Mouse (Mus musculus) embryonic facial prominence, embryonic 12.5 days (tissue): ENCODE data around the gene Prom2. TPM values are rescaled to one million over a fixed set of nuclear protein-coding genes. Genes with fewer than 3 reads are reported as not detected.

Experiments used
- ATAC-seq: fragments of 200-750 bp; cut with Nextera tagmentation; 2 replicates; pipeline ENCODE4 v1.8.0; 2017; ENCODE audit not compliant: insufficient number of reproducible peaks, insufficient read depth, low FRiP score, low TSS enrichment
- H3K27ac ChIP-seq: fragments of 300-500 bp; sonication (generic); 2 replicates; pipeline ENCODE4 v1.5.1; 2016; ENCODE audit warnings: mild to moderate bottlenecking
- H3K27me3 ChIP-seq: fragments of 300-500 bp; sonication (generic); 2 replicates; pipeline ENCODE4 v1.6.1; 2016; ENCODE audit warnings: mild to moderate bottlenecking, moderate library complexity
- H3K36me3 ChIP-seq: fragments of 300-500 bp; sonication (generic); 2 replicates; pipeline ENCODE4 v1.6.1; 2016; ENCODE audit warnings: mild to moderate bottlenecking
- H3K4me1 ChIP-seq: fragments of 300-500 bp; sonication (generic); 2 replicates; pipeline ENCODE4 v1.6.1; 2016
- H3K4me2 ChIP-seq: fragments of 300-500 bp; sonication (generic); replicated peaks from 2 replicates; pipeline ENCODE4 v1.6.1; 2016; ENCODE audit warnings: mild to moderate bottlenecking, moderate library complexity
- H3K4me3 ChIP-seq: fragments of 300-500 bp; sonication (generic); 2 replicates; pipeline ENCODE4 v1.5.1; 2016; ENCODE audit warnings: mild to moderate bottlenecking
- H3K9ac ChIP-seq: fragments of 300-500 bp; sonication (generic); 2 replicates; pipeline ENCODE4 v1.6.1; 2016; ENCODE audit warnings: mild to moderate bottlenecking, moderate library complexity
- H3K9me3 ChIP-seq: fragments of 300-500 bp; sonication (generic); 2 replicates; pipeline ENCODE4 v1.6.1; 2016; ENCODE audit warnings: mild to moderate bottlenecking, moderate library complexity
- WGBS: fragments of 180-500 bp; shearing (Covaris S2); methylation state at CpG from one replicate; pipeline ENCODE4 v1.1.7; 2016; 5-methylcytosine and 5-hydroxymethylcytosine counted together
- polyA plus RNA-seq: library from polyadenylated mRNA; unstranded; fragments of >200 nt; fragmentation: Nextera tagmentation; extraction: Ambion mirVana; gene quantifications from 2 replicates; pipeline ENCODE4 v1.2.1, GENCODE M21; 2016

The Prom2 gene
- polyA plus RNA-seq, 1 experiment from 2014 or later: 1.8 TPM

DNA sequence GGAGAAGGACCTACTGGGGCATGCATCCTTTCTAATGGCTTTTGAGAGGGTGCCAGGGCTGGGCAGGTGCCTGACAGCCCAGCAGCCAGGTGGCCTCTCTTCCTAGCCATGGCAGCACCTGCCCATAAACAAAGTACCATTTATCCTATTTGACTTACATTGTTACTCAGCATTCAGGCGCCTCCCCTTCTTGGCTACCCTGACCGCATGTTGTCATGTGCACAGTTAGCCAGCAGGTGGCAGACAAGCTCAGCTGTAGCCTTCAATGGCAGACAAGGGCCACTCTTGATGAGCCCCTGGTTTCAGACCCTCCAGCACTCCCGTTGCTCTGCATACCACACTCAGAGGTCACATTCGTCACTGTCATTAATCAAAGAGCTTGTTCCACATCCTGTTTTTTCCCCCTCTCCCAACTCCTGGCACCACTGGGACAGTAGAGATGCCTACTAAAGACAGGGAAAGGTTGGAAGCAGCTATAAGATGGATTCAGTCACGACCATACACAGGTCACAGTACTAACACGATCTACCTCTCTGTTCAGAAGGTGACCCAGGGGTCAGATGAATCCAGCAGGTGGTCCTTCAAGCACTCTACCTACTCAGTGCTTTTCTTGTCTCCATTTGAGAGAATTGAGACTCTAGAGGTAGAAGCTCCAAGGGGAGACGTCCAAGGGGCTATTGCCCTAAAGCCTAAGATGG, 34.0 kb downstream of the Prom2 start:
- 31% methylated on average over 7 of the region's 7 CpGs for WGBS
- ATAC-seq: no peak
- no peak overlapping the region for H3K4me3 ChIP-seq
- H3K9me3 ChIP-seq: no peaks in the 10 kb centered on the region
- no peak overlapping the region for H3K27ac ChIP-seq
- H3K4me1 ChIP-seq: peaks cover 9% of the 10 kb centered on the region
- no peak overlapping the region for H3K4me2 ChIP-seq
- no peaks in the 10 kb centered on the region for H3K36me3 ChIP-seq
- H3K27me3 ChIP-seq: no peaks in the 10 kb centered on the region
- H3K9ac ChIP-seq: no peak overlapping the region

DNA sequence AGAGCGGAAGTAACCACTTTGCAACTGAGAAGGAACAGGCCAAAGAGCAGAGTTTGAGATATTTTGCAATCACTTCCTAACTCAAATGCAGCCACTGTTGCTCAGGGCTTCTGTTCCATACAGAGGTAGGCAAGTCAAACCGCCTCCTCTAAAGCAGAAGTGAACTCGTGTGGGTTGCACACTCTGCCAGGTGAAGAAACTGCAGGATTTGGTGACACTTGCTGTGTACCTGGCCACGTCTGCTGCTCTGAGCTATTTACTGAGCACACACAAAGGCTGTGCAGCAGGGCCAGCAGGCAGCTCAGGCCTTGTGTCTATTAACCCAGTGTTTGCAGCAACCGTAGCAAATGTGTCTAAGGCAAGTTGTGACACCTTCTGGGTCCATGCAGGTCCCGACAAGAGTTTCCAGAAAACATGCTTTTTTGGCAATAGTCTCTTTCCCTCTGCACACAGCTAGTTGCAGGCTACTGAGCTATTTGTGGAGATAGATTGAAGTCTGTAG, 35.1 kb downstream of the Prom2 start:
- no peak for ATAC-seq
- Histone ChIP-seq H3K9ac (no peak overlapping the region), H3K4me1 (peaks cover 6% of the 10 kb centered on the region), H3K27me3 (peaks cover under 1% of the 10 kb centered on the region; the same call in 1 of the 2 replicates), H3K9me3 (no peaks in the 10 kb centered on the region), H3K36me3 (no peaks in the 10 kb centered on the region), H3K4me2 (no peak overlapping the region), H3K4me3 (no peak overlapping the region), H3K27ac (peak overlapping the region; percentile 41; the same call in 1 of the 2 replicates)
- 78% methylated on average over 6 of the region's 6 CpGs for WGBS

- H3K27ac ChIP-seq: no peak overlapping the region
- 69% methylated on average over 4 of the region's 4 CpGs for WGBS
Observed at GRCm38 (mm10) chr2:127505196-127505595, 36.1 kb downstream of the Prom2 start.

DNA sequence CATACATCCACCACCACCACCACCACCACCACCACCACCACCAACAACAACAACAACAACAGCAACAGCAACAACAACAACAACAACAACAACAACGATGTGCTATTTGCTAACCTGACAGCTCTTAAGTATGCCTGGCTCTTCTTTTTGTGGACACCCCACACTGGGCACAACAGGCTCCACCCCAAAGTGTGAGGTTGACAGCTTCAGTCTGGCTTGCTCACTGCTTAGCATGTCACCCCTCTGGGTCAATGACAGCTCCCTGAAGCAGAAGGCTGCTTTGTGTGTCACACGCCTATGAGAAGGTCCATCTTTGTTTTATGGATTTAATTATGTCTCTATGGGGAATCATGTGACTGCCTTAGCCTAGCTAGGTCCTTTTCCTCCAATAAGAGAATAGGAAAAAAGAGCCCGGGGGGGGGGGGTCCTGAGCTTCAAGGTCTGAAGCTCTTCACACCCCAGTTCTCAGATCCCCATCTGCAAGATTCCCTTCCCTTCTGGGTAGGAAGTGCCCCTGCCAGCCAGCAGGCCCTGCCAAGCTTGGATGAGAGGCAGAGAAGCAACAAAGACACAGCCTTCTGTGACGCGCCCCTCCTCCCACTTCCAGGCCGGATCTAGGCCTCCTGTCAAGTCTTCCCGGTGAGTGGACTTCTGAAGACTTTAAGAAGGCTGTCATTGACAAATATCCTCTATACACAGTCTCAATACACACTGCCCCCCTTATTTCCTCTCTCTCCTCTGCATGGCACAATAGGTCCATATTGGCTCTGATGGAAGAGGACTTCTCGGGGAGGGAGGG, 37.3 kb downstream of the Prom2 start:
- Histone ChIP-seq H3K9ac (no peak overlapping the region), H3K27me3 (peaks cover 6% of the 10 kb centered on the region; the same call in 1 of the 2 replicates), H3K36me3 (no peaks in the 10 kb centered on the region), H3K9me3 (no peaks in the 10 kb centered on the region), H3K27ac (no peak overlapping the region), H3K4me2 (no peak overlapping the region), H3K4me3 (no peak overlapping the region), H3K4me1 (no peaks in the 10 kb centered on the region)
- 48% methylated on average over 8 of the region's 8 CpGs for WGBS
- ATAC-seq: no peak

More at GRCm38 (mm10) chr2:127505196-127505595, 36.1 kb downstream of the Prom2 start:
- no peaks in the 10 kb centered on the region for H3K4me1 ChIP-seq
- no peaks in the 10 kb centered on the region for H3K36me3 ChIP-seq
- no peak overlapping the region for H3K4me3 ChIP-seq
- no peaks in the 10 kb centered on the region for H3K9me3 ChIP-seq
- H3K27me3 ChIP-seq: peaks cover 6% of the 10 kb centered on the region; the same call in 1 of the 2 replicates
- no peak overlapping the region for H3K9ac ChIP-seq
- no peak for ATAC-seq
- H3K4me2 ChIP-seq: no peak overlapping the region

GRCm38 (mm10) chr2:127501061-127501460, 40.2 kb downstream of the Prom2 start:
- WGBS: 60% methylated on average over 7 of the region's 7 CpGs
- Histone ChIP-seq H3K27ac (no peak overlapping the region), H3K4me1 (no peaks in the 10 kb centered on the region), H3K4me3 (no peak overlapping the region), H3K36me3 (no peaks in the 10 kb centered on the region), H3K4me2 (no peak overlapping the region), H3K27me3 (peaks cover 6% of the 10 kb centered on the region; the same call in 1 of the 2 replicates), H3K9me3 (no peaks in the 10 kb centered on the region), H3K9ac (no peak overlapping the region)
- no peak for ATAC-seq

DNA sequence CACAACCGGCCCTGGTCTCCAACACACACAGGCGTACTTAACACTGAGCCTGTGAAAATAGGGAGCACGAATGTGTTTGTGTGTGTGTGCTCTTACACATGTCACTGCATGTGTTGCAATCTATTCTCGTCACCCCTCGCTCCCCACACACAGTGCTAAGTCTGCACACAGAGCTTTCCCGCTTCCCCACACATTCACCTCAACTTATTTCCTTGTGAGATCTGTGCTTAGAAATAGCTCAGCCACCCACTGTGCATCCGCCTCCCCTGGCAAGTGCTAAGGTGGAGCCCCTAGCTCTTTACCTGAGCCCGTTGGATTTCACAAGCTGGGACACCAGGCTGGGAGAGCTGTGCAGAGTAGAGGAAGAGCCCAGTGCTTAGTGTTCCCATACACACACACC, 42.5 kb downstream of the Prom2 start:
- no peaks in the 10 kb centered on the region for H3K9me3 ChIP-seq
- 68% methylated on average over 8 of the region's 8 CpGs for WGBS
- H3K4me3 ChIP-seq: no peak overlapping the region
- H3K27me3 ChIP-seq: peaks cover 6% of the 10 kb centered on the region; the same call in 1 of the 2 replicates
- H3K4me1 ChIP-seq: no peaks in the 10 kb centered on the region
- no peak overlapping the region for H3K9ac ChIP-seq
- H3K4me2 ChIP-seq: no peak overlapping the region
- ATAC-seq: no peak
- H3K27ac ChIP-seq: no peak overlapping the region
- H3K36me3 ChIP-seq: no peaks in the 10 kb centered on the region

DNA sequence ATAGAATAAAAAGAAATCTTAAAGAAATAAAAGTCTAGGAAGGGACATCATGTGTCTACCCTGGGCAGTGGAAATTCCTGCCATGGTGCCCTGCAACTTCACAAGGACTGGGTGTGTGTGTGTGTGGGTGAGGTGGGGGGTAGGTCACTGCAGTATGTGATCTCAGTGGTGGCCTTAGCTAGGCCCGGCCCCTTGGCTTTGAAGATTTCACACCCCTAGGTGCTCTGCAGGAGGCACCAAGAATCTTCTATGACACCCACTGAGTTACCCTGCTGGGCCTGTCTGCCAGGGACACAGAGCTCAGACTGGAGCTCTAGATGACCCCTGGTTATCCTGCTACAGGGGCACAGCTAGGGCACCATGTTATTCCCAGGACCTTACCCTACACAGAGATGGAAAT, 44.9 kb downstream of the Prom2 start:
- WGBS: 62% methylated on average over 1 of the region's 1 CpGs
- H3K4me2 ChIP-seq: no peak overlapping the region
- no peaks in the 10 kb centered on the region for H3K36me3 ChIP-seq
- H3K27ac ChIP-seq: no peak overlapping the region
- no peak overlapping the region for H3K4me3 ChIP-seq
- H3K9me3 ChIP-seq: no peaks in the 10 kb centered on the region
- H3K4me1 ChIP-seq: no peaks in the 10 kb centered on the region
- H3K9ac ChIP-seq: no peak overlapping the region
- peaks cover 6% of the 10 kb centered on the region; the same call in 1 of the 2 replicates for H3K27me3 ChIP-seq
- no peak for ATAC-seq

GRCm38 (mm10) chr2:127484476-127485170, 56.6 kb downstream of the Prom2 start:
- WGBS: 9% methylated on average over 19 of the region's 19 CpGs
- Histone ChIP-seq H3K27ac (no peak overlapping the region), H3K9me3 (no peaks in the 10 kb centered on the region), H3K36me3 (no peaks in the 10 kb centered on the region), H3K4me1 (peaks cover 28% of the 10 kb centered on the region), H3K9ac (no peak overlapping the region), H3K4me3 (peak overlapping the region; percentile 13), H3K27me3 (peaks cover 66% of the 10 kb centered on the region), H3K4me2 (peak overlapping the region; percentile 35)
- ATAC-seq: peak; percentile 61

GRCm38 (mm10) chr2:127483001-127483400, 58.3 kb downstream of the Prom2 start:
- under 1% methylated on average over 20 of the region's 21 CpGs for WGBS
- peak overlapping the region; percentile 84 for H3K4me2 ChIP-seq
- H3K4me3 ChIP-seq: peak overlapping the region; percentile 53
- H3K4me1 ChIP-seq: peaks cover 28% of the 10 kb centered on the region
- peak overlapping the region; percentile 56; the same call in 1 of the 2 replicates for H3K9ac ChIP-seq
- H3K27me3 ChIP-seq: peaks cover 77% of the 10 kb centered on the region
- no peak overlapping the region for H3K27ac ChIP-seq
- H3K9me3 ChIP-seq: no peaks in the 10 kb centered on the region
- no peak for ATAC-seq
- no peaks in the 10 kb centered on the region for H3K36me3 ChIP-seq

DNA sequence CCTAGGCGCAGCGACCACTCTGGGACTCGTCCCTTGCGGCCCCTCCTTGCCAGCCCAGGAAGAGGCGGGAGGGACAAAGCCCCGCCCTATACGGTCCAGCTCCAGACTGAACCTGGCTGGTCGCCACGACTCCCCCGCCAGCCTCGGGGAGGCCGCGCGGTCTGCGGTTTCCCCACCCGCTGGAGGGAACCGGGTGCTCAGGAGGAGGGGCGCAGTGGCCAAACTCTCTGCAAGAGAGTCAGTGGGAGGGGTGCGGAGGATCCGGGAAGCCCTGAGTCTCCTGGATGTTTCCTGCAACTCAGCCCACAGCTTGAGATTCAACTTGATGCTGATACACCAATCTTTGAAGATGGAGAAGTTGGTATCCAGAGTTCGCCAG, 58.7 kb downstream of the Prom2 start:
- no peaks in the 10 kb centered on the region for H3K9me3 ChIP-seq
- peak; percentile 80 for ATAC-seq
- no peaks in the 10 kb centered on the region for H3K36me3 ChIP-seq
- peak overlapping the region; percentile 56; the same call in 1 of the 2 replicates for H3K9ac ChIP-seq
- H3K27me3 ChIP-seq: peaks cover 77% of the 10 kb centered on the region
- no peak overlapping the region for H3K27ac ChIP-seq
- peaks cover 28% of the 10 kb centered on the region for H3K4me1 ChIP-seq
- peak overlapping the region; percentile 84 for H3K4me2 ChIP-seq
- peak overlapping the region; percentile 53 for H3K4me3 ChIP-seq
- 1% methylated on average over 21 of the region's 21 CpGs for WGBS

- H3K4me1 ChIP-seq: peaks cover 28% of the 10 kb centered on the region
- H3K4me2 ChIP-seq: peak overlapping the region; percentile 84
- no peaks in the 10 kb centered on the region for H3K36me3 ChIP-seq
- peak overlapping the region; percentile 56 for H3K9ac ChIP-seq
- H3K9me3 ChIP-seq: no peaks in the 10 kb centered on the region
- peaks cover 75% of the 10 kb centered on the region for H3K27me3 ChIP-seq
- no peak overlapping the region for H3K27ac ChIP-seq
- WGBS: under 1% methylated on average over 59 of the region's 59 CpGs
- ATAC-seq: peak; percentile 24; the same call in 1 of the 2 replicates
- H3K4me3 ChIP-seq: peak overlapping the region; percentile 53
Observed at GRCm38 (mm10) chr2:127481841-127482532, 59.3 kb downstream of the Prom2 start.
